ENCODE assay signal across 16 mouse cellular contexts in genomic region chr15:70034976-70035375, GRCm38 (mm10).
DNase-seq lines count a peak whose midpoint lies in the region; ATAC-seq and TF ChIP-seq lines count a peak whose summit lies in the region.
"Had no signal": no experiment of that assay in that cellular context is flagged by ENCODE, and none has a peak within 500 bp of the region (broad histone marks: within the 10 kb centered on the region; RNA-seq: fewer than 3 reads in every experiment).

No protein-coding gene starts in this region.

- no peaks in the 10 kb centered on the region for H3K27me3 ChIP-seq in forebrain, embryonic 13.5 days
- H3K27me3 ChIP-seq in forebrain, embryonic 16.5 days (replicated peaks; ENCODE audit: control insufficient read depth, insufficient read depth, low read length) = no peaks in the 10 kb centered on the region
- no peaks in the 10 kb centered on the region for H3K27me3 ChIP-seq in hindbrain, postnatal 0 days (ENCODE audit: insufficient read depth, low read length)
- no peaks in the 10 kb centered on the region for H3K27me3 ChIP-seq in liver, embryonic 12.5 days (replicated peaks)
- H3K27me3 ChIP-seq: lung, embryonic 15.5 days; stomach, embryonic 15.5 days had no signal

- H3K27ac ChIP-seq in forebrain, embryonic 13.5 days = no peak overlapping the region
- no peak overlapping the region for H3K27ac ChIP-seq in forebrain, embryonic 16.5 days (ENCODE audit: low read length)
- H3K27ac ChIP-seq in hindbrain, postnatal 0 days = no peak overlapping the region
- no peak overlapping the region for H3K27ac ChIP-seq in liver, embryonic 12.5 days
- H3K27ac ChIP-seq: lung, embryonic 15.5 days; stomach, embryonic 15.5 days had no signal

- H3K9me3 ChIP-seq in forebrain, embryonic 13.5 days (replicated peaks) = no peaks in the 10 kb centered on the region
- H3K9me3 ChIP-seq in forebrain, embryonic 16.5 days (ENCODE audit: control insufficient read depth, low read length) = no peaks in the 10 kb centered on the region
- no peaks in the 10 kb centered on the region for H3K9me3 ChIP-seq in hindbrain, postnatal 0 days (ENCODE audit: low read length)
- H3K9me3 ChIP-seq in liver, embryonic 12.5 days (replicated peaks) = no peaks in the 10 kb centered on the region
- H3K9me3 ChIP-seq: lung, embryonic 15.5 days; stomach, embryonic 15.5 days had no signal

- DNase-seq in Muller cell, postnatal 12 days (ENCODE audit: inconsistent ontology term) = peak; percentile 90
- DNase-seq in brain, adult 2 months (ENCODE audit: low read depth, low spot score) = peak; percentile 16
- peak; percentile 37 for DNase-seq in hindbrain, postnatal 0 days (ENCODE audit: low spot score)
- no peak for DNase-seq in thymus, postnatal 0 days (ENCODE audit: low spot score)
- DNase-seq: adrenal gland, postnatal 36 days; gastrocnemius, postnatal 25 days; kidney, postnatal 4 days had no signal

- ATAC-seq in forebrain, embryonic 13.5 days = peak; percentile 30; the same call in 1 of the 2 replicates
- no peak for ATAC-seq in forebrain, embryonic 16.5 days
- no peak for ATAC-seq in hindbrain, postnatal 0 days
- ATAC-seq in liver, embryonic 12.5 days = no peak
- ATAC-seq: CD4-positive, CD25-positive, alpha-beta regulatory T cell, adult 4 months; intestine, postnatal 0 days had no signal

- H3K4me2 ChIP-seq in forebrain, embryonic 13.5 days = no peak overlapping the region
- H3K4me2 ChIP-seq in forebrain, embryonic 16.5 days (ENCODE audit: low read length) = no peak overlapping the region
- H3K4me2 ChIP-seq in hindbrain, postnatal 0 days (ENCODE audit: low read depth, low read length) = no peak overlapping the region
- H3K4me2 ChIP-seq in liver, embryonic 12.5 days = no peak overlapping the region
- H3K4me2 ChIP-seq: heart, embryonic 11.5 days; lung, embryonic 15.5 days; stomach, embryonic 15.5 days had no signal

- H3K9ac ChIP-seq in forebrain, embryonic 13.5 days = no peak overlapping the region
- no peak overlapping the region for H3K9ac ChIP-seq in forebrain, embryonic 16.5 days (replicated peaks; ENCODE audit: low read depth, low read length)
- no peak overlapping the region for H3K9ac ChIP-seq in hindbrain, postnatal 0 days (replicated peaks; ENCODE audit: low read length)
- no peak overlapping the region for H3K9ac ChIP-seq in liver, embryonic 12.5 days
- H3K9ac ChIP-seq: lung, embryonic 15.5 days; stomach, embryonic 15.5 days had no signal

- H3K4me3 ChIP-seq in forebrain, embryonic 13.5 days = no peak overlapping the region
- H3K4me3 ChIP-seq in forebrain, embryonic 16.5 days (replicated peaks; ENCODE audit: low read length) = no peak overlapping the region
- no peak overlapping the region for H3K4me3 ChIP-seq in hindbrain, postnatal 0 days (ENCODE audit: low read length)
- H3K4me3 ChIP-seq in liver, embryonic 12.5 days = no peak overlapping the region
- H3K4me3 ChIP-seq: lung, embryonic 15.5 days; myocyte; stomach, embryonic 15.5 days had no signal

- peaks cover 4% of the 10 kb centered on the region; the same call in 1 of the 2 replicates for H3K4me1 ChIP-seq in forebrain, embryonic 13.5 days
- no peaks in the 10 kb centered on the region for H3K4me1 ChIP-seq in forebrain, embryonic 16.5 days (replicated peaks; ENCODE audit: control insufficient read depth, insufficient read depth, low read length)
- no peaks in the 10 kb centered on the region for H3K4me1 ChIP-seq in hindbrain, postnatal 0 days (ENCODE audit: insufficient read depth, low read length)
- H3K4me1 ChIP-seq in liver, embryonic 12.5 days = no peaks in the 10 kb centered on the region
- H3K4me1 ChIP-seq: lung, embryonic 15.5 days; stomach, embryonic 15.5 days had no signal

- WGBS in forebrain, embryonic 13.5 days = 65% methylated on average over 7 of the region's 7 CpGs
- WGBS in forebrain, embryonic 16.5 days = 59% methylated on average over 7 of the region's 7 CpGs
- 46% methylated on average over 7 of the region's 7 CpGs for WGBS in hindbrain, postnatal 0 days
- WGBS in liver, embryonic 12.5 days (ENCODE audit: insufficient replicate concordance) = 71% methylated on average over 7 of the region's 7 CpGs

- H3K36me3 ChIP-seq in forebrain, embryonic 13.5 days (ENCODE audit: poor library complexity, severe bottlenecking) = no peaks in the 10 kb centered on the region
- no peaks in the 10 kb centered on the region for H3K36me3 ChIP-seq in forebrain, embryonic 16.5 days (ENCODE audit: control insufficient read depth, insufficient read depth)
- no peaks in the 10 kb centered on the region for H3K36me3 ChIP-seq in hindbrain, postnatal 0 days (ENCODE audit: insufficient read depth, low read length)
- H3K36me3 ChIP-seq in liver, embryonic 12.5 days = no peaks in the 10 kb centered on the region
- H3K36me3 ChIP-seq: lung, embryonic 15.5 days; stomach, embryonic 15.5 days had no signal

- TF ChIP-seq CTCF in hindbrain, postnatal 0 days (IDR thresholded peaks at IDR 0.05; ENCODE audit: low read depth) = no peak
